Mouse (Mus musculus): Measurements from ENCODE around the gene Parva.

- TF ChIP-seq HCFC1 (IDR thresholded peaks at IDR 0.05; ENCODE audit: borderline replicate concordance, insufficient read depth, low read length), result no peak
- TF ChIP-seq ZNF384 (IDR thresholded peaks at IDR 0.05; ENCODE audit: low read depth, low read length), result no peak
- no peak for TF ChIP-seq ZC3H11A (IDR thresholded peaks at IDR 0.05; ENCODE audit: borderline replicate concordance, low read depth, low read length)
- TF ChIP-seq MAFK (IDR thresholded peaks at IDR 0.05; ENCODE audit: insufficient read depth, low read depth, low read length), result no peak
- no peak for TF ChIP-seq CHD2 (IDR thresholded peaks at IDR 0.05; ENCODE audit: low read depth, low read length)
These were observed 11.2 kb upstream of the Parva start for GRCm38 (mm10) chr7:112416058-112416526.

Measured in ES-E14 (cell line).